Mouse (Mus musculus): ENCODE measurements at regions not wholly inside any gene's neighbourhood (a gene's known extent, or its start where the extent isn't known, plus 50 kb on each side); places are given as distances from the start of the nearest gene placed in this dataset.

DNA sequence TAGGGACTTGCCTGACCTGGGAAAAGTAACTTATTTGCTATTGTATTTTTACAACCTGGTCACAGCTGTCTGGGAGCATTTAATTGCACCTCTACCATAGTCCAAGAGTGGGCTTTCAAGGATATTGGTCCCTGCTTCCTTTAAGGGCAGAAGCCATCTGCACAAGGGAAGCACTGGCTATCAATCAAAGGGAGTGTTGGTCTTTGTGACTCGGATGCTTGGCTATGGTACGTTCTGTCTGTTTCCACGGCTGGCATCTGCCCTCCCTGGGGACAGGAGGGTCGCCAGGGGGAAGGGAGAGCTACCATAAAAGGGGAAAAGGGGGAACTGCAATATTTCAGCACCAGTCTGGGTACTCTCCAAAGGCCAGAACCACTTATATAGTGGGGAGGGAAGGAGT is 190.7 kb upstream of the Cenpq start:
- no peak overlapping the region for H3K27ac ChIP-seq
- H3K27me3 ChIP-seq: no peaks in the 10 kb centered on the region
- H3K4me1 ChIP-seq: no peaks in the 10 kb centered on the region
- H3K9me3 ChIP-seq (replicated peaks): no peaks in the 10 kb centered on the region
- WGBS: 60% methylated on average over 4 of the region's 4 CpGs
- H3K9ac ChIP-seq: no peak overlapping the region
- ATAC-seq: no peak
- H3K4me3 ChIP-seq: no peak overlapping the region
- no peaks in the 10 kb centered on the region for H3K36me3 ChIP-seq (ENCODE audit: poor library complexity, severe bottlenecking)
- no peak overlapping the region for H3K4me2 ChIP-seq

DNA sequence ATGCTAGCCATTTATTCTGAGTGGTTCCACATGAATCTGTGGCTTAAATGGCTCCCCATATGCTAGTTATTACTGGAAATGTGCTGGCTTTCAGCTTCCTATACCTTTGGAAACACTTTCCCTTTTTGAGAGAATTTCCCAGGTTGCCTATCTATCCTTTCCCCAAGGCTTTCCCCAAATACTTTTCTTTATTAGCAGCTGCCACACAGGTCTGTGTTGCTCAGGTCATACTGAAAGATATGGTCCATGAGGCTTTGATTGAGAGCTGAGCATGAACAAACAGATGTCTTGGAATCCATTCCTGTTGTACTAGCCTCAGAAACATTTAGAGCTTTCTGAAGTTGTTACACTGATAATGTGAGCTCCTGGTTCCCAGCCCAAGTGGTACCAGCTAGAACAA is 188.1 kb upstream of the Cenpq start:
- H3K4me2 ChIP-seq: no peak overlapping the region
- no peak overlapping the region for H3K4me3 ChIP-seq
- no peak overlapping the region for H3K27ac ChIP-seq
- no peaks in the 10 kb centered on the region for H3K9me3 ChIP-seq (replicated peaks)
- H3K27me3 ChIP-seq: no peaks in the 10 kb centered on the region
- ATAC-seq: no peak
- H3K36me3 ChIP-seq (ENCODE audit: poor library complexity, severe bottlenecking): no peaks in the 10 kb centered on the region
- H3K9ac ChIP-seq: no peak overlapping the region
- H3K4me1 ChIP-seq: no peaks in the 10 kb centered on the region

DNA sequence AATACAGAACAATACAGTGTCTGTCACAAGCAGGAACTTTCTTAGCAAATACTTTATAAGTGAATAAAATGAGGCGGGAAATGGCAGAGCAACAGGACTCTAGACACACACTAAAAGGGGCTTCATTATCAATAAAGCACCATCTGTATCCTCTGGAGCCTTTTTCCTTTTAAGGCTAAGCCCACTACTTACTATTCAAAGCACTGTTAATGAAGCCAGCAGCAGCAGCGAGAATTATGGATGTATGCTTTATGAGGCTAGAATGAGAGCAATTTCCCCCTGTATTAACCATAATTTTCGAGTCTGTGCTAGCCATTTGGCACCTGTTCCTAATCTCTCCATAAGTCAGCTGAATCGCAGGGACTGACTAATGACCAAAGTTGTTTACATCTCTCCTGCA is 169.1 kb upstream of the Cenpq start:
- no peaks in the 10 kb centered on the region for H3K27me3 ChIP-seq
- H3K4me2 ChIP-seq: no peak overlapping the region
- no peak overlapping the region for H3K9ac ChIP-seq
- H3K36me3 ChIP-seq (ENCODE audit: poor library complexity, severe bottlenecking): no peaks in the 10 kb centered on the region
- H3K4me1 ChIP-seq: no peaks in the 10 kb centered on the region
- no peak overlapping the region for H3K27ac ChIP-seq
- no peak overlapping the region for H3K4me3 ChIP-seq
- WGBS: 49% methylated on average over 4 of the region's 4 CpGs
- H3K9me3 ChIP-seq (replicated peaks): no peaks in the 10 kb centered on the region
- no peak for ATAC-seq

DNA sequence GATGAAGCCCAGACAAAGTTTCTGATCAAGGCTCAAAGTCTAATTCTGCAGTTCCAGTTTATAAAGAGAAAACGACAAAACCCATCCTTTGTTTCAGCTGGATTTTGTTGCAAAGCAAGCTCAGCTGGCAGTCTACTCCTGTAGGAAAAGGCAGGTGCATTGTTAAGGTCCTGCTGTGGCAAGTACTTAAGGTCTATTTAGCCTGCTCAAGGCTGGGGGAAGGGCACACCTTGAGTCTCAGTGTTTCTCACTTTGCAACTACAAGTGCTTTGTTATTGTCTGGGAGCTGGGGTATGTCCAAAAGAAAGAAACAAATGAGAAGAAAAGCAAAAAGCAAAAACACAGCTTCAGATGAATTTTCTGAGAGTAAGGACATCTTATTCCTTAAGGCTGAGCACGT is 136.0 kb upstream of the Cenpq start:
- whole genome bisulfite sequencing: 25% methylated on average over 2 of the region's 2 CpGs
- Histone ChIP-seq H3K9ac (no peak overlapping the region), H3K9me3 (replicated peaks) (no peaks in the 10 kb centered on the region), H3K4me2 (no peak overlapping the region), H3K36me3 (ENCODE audit: poor library complexity, severe bottlenecking) (no peaks in the 10 kb centered on the region), H3K27me3 (no peaks in the 10 kb centered on the region), H3K4me1 (no peaks in the 10 kb centered on the region), H3K27ac (no peak overlapping the region), H3K4me3 (no peak overlapping the region)
- ATAC-seq: no peak
